Mouse (Mus musculus): ENCODE measurements at regions not wholly inside any gene's neighbourhood (a gene's known extent, or its start where the extent isn't known, plus 50 kb on each side); places are given as distances from the start of the nearest gene placed in this dataset.

- no peak for DNase-seq (ENCODE audit: low spot score in 2 of 2)
Observed at GRCm38 (mm10) chr8:42144685-42145084, 727.8 kb upstream of the Frg1 start.

GRCm38 (mm10) chr8:42144220-42144619 is 727.3 kb upstream of the Frg1 start:
- no peak for DNase-seq (ENCODE audit: low spot score in 2 of 2)

- DNase-seq (ENCODE audit: low spot score in 2 of 2) = no peak
Observed at GRCm38 (mm10) chr8:42107582-42107981, 690.7 kb upstream of the Frg1 start.

- DNase-seq (ENCODE audit: low spot score in 2 of 2) = no peak
Observed at GRCm38 (mm10) chr8:42069314-42069713, 652.4 kb upstream of the Frg1 start.

GRCm38 (mm10) chr8:42043526-42043925 is 626.7 kb upstream of the Frg1 start:
- no peak for DNase-seq (ENCODE audit: low spot score in 2 of 2)

GRCm38 (mm10) chr8:42039245-42039644 is 622.4 kb upstream of the Frg1 start:
- no peak for DNase-seq (ENCODE audit: low spot score in 2 of 2)

GRCm38 (mm10) chr8:42026934-42027333 is 610.1 kb upstream of the Frg1 start:
- no peak for DNase-seq (ENCODE audit: low spot score in 2 of 2)

GRCm38 (mm10) chr8:42017786-42018185 is 600.9 kb upstream of the Frg1 start:
- DNase-seq (ENCODE audit: low spot score in 2 of 2) = no peak

GRCm38 (mm10) chr8:42003170-42003569 is 586.3 kb upstream of the Frg1 start:
- no peak for DNase-seq (ENCODE audit: low spot score in 2 of 2)

GRCm38 (mm10) chr8:41989040-41989501 is 572.2 kb upstream of the Frg1 start:
- peak in 1 of 2 experiments; percentile 28 for DNase-seq (ENCODE audit: low spot score in 2 of 2)

- DNase-seq (ENCODE audit: low spot score in 2 of 2) = no peak
Observed at GRCm38 (mm10) chr8:41988216-41988615, 571.3 kb upstream of the Frg1 start.

- no peak for DNase-seq (ENCODE audit: low spot score in 2 of 2)
Observed at GRCm38 (mm10) chr8:41987417-41987816, 570.5 kb upstream of the Frg1 start.

GRCm38 (mm10) chr8:41972416-41972815 is 555.5 kb upstream of the Frg1 start:
- DNase-seq (ENCODE audit: low spot score in 2 of 2) = no peak

- no peak for DNase-seq (ENCODE audit: low spot score in 2 of 2)
Observed at GRCm38 (mm10) chr8:41970536-41970935, 553.7 kb upstream of the Frg1 start.

GRCm38 (mm10) chr8:41969408-41969807 is 552.5 kb upstream of the Frg1 start:
- DNase-seq (ENCODE audit: low spot score in 2 of 2) = no peak

GRCm38 (mm10) chr8:41964088-41964487 is 547.2 kb upstream of the Frg1 start:
- no peak for DNase-seq (ENCODE audit: low spot score in 2 of 2)

- DNase-seq (ENCODE audit: low spot score in 2 of 2) = peak in 1 of 2 experiments; percentile 20
Observed at GRCm38 (mm10) chr8:41956878-41957277, 540.0 kb upstream of the Frg1 start.

- no peak for DNase-seq (ENCODE audit: low spot score in 2 of 2)
Observed at GRCm38 (mm10) chr8:41950736-41951135, 533.9 kb upstream of the Frg1 start.

GRCm38 (mm10) chr8:41939298-41939697 is 522.4 kb upstream of the Frg1 start:
- no peak for DNase-seq (ENCODE audit: low spot score in 2 of 2)

GRCm38 (mm10) chr8:41921106-41921505 is 504.2 kb upstream of the Frg1 start:
- DNase-seq (ENCODE audit: low spot score in 2 of 2) = no peak

- no peak for DNase-seq (ENCODE audit: low spot score in 2 of 2)
Observed at GRCm38 (mm10) chr8:41920536-41920935, 503.7 kb upstream of the Frg1 start.

- DNase-seq (ENCODE audit: low spot score in 2 of 2) = no peak
Observed at GRCm38 (mm10) chr8:41878029-41878748, 461.3 kb upstream of the Frg1 start.

GRCm38 (mm10) chr8:41869681-41870356 is 452.9 kb upstream of the Frg1 start:
- no peak for DNase-seq (ENCODE audit: low spot score in 2 of 2)

Measured in right cerebral cortex, postnatal 10 days (tissue).